Mouse (Mus musculus) ZHBTc4 (cell line): ENCODE measurements around the gene Pafah1b1.
A peak's percentile ranks its signal among the peaks of the same experiment; 100 is the strongest.

Experiments
- DNase-seq: peaks from one replicate; pipeline ENCODE4 v3.0.0-alpha.2; 2011; ENCODE audit warnings: low read depth, low spot score

The Pafah1b1 gene

GRCm38 (mm10) chr11:74724235-74724791 lies at the start of gene Pafah1b1:
Gene Pafah1b1, minus strand, starts transcription at chr11:74724670.
- DNase-seq = peak; percentile 96

- DNase-seq = no peak
Measured at GRCm38 (mm10) chr11:74772386-74772785, 47.9 kb upstream of the Pafah1b1 start.

- no peak for DNase-seq
Measured at GRCm38 (mm10) chr11:74771650-74772049, 47.2 kb upstream of the Pafah1b1 start.

DNA sequence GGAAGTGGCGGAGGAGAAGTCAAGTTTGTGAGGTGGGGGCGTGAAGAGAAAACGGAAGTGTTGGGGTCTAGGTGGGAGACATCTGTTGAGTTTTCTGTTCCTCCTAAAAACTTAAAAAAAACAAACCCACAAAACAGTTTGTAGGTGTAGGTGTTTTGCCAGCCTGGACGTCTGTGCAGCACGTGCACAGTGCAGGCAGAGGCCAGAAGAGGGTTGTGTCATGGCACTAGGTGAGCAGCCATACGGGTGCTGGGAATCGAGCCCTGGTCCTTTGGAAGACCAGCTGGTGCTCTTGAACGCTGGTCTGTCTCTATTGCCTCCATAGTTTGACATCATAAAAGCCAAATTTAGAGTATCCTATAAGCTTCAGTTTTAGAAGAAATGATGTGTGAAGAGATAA lies 46.8 kb upstream of the Pafah1b1 start:
- peak; percentile 44 for DNase-seq

DNA sequence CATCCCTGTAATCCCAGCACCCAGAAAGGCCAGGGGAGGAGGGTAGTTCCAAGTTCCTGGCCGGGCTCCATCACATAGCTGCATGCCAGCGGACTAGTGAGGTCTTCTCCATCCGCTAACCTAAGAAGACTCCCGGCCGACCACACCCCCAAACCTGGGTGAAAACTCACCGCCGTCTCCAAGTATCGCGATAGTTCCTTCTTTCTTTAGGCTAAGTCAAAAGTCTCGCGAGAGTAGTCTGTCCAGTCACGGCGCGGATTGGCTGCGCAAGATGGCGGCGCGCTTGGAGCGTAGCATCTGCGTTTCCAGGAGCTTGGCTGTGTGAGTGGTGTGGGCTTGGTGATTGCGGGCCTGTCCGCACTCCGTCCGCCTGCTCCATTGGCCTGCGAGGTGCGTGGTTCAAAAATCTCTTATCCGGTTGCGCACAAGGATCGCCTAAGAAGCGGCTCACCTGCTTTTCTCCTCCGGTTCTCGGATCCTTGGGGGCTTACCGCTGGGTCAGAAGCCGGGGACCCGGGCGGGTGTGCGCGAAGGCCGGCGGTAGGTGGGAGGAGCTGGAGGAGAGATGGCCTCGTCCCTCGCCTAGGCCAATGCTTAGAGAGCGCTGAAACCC lies 46.2 kb upstream of the Pafah1b1 start, which contains the start of gene Mettl16:
TSS of gene Mettl16 (plus strand) at position 236 of the 613 bp plus-strand sequence.
- DNase-seq = peak; percentile 98

DNA sequence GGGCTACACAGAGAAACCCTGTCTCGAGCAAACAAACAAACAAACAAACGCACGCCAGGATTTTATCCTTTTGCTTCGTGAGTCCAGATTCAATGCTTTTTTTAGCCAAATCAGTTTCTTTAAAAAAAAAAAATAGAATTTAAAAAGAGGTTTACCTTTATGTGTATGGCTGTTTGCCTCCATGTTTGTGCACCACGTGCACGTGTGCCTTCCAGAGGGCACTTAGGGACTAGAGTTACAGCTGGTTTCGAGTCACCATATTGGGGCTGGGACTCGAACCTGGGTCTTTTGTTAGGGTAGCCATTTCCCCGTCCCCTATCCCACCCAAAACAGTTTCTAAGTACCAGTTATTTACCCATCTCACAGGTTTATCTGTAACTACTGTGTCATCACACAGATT lies 45.6 kb upstream of the Pafah1b1 start:
- DNase-seq = peak; percentile 28

DNA sequence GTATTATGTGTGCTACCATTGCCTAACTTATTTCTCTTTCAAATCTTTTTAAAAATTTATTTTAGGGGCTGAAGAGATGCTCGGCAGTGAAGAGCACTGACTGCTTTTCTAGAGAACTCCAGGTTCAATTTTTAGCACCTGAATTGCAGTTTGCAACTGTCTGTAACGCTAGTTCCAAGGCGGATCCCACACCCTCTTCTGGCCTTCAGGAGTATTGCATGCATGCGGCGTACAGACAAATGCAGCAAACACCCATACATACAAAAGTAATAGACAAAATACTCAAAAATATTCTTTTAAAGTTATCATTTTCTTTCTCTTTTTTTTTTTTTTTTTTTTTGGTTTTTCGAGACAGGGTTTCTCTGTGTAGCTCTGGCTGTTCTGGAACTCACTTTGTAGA lies 43.6 kb upstream of the Pafah1b1 start:
- peak; percentile 81 for DNase-seq

- DNase-seq = peak; percentile 77
Measured at GRCm38 (mm10) chr11:74767469-74767868, 43.0 kb upstream of the Pafah1b1 start.

DNA sequence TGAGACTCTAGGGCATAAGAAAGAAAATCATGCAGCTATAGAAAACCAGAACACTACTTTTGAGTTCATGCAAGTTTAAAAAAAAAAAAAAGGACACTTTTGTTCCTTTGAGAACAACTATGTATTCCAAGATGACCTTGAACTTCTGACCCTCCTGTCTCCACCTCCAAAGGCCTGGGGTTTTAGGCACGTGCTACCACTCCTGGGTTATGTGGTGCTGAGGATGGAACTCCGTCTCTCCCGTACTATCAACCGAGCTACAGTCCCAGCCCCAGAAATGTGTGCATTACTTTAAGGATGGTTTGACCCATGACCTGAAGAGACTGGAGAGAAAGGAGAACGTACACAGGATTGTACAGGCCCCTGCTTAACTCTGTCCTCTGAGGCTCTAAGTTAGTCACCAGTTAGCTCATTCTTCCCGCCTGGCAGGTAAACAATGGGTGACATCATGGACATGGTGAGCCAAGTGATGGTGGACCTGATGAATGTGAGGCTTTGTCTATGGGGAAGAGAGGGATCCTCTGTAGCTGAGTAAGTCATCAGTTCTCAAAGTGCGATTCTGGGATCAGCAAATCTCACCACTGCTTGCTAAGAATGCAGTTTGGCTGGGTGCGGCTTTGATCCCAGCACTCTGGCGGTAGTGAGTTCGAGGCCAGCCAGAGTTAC lies 39.6 kb upstream of the Pafah1b1 start:
- DNase-seq = peak; percentile 48

DNA sequence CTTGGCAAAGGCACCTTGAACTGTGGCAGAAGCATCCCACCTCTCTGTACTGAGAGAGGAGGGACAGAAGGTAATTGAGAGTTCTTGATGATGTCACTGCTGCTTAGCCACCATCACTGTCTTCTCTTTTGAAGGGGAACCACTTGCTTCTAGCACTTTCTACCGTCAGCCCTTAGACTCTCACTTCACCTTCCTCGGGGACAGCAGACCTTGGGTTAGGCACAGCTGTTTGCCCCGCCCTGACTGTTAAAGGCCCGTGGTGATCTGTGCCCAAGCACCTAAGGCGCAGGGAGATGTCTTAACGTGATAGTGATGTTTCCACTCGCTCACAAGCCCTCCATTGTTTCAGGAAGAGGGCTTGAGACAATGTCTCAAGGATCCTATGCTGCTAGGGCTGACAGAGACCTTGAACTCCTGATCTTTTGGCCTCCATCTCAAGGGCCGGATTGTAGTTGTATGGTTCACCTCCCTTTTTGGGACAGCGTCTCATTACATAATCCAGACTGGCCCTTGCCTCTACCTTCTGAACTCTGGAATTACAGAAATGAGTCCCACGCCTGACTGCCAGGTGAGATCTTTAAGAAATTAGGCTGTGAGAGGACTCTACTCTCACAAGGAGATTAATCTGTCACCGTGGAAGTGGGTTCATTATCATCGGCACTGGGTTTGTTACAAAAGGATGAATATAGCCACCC lies 36.7 kb upstream of the Pafah1b1 start:
- DNase-seq = peak; percentile 63

DNA sequence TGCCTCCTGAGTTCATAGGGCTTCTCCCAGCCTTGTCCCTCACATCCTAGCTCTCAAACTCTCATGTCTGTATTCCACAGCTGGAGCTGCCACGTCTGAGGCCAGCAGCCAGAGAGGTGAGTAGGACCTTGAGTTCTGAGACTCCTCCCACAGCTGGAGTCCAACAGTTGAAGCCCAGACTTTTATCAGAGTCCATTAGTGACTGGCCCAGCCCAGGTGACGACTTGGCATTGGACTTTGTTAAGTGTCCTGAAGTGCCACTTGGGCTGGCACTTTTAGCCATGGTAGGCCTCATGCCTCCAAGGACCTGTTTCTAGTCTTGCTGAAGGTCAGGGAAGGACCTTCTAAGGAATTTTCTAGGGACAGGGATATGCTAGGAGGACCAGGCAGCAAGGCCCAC lies 32.2 kb upstream of the Pafah1b1 start:
- no peak for DNase-seq

- DNase-seq = no peak
Measured at GRCm38 (mm10) chr11:74751352-74752066, 27.0 kb upstream of the Pafah1b1 start.

DNA sequence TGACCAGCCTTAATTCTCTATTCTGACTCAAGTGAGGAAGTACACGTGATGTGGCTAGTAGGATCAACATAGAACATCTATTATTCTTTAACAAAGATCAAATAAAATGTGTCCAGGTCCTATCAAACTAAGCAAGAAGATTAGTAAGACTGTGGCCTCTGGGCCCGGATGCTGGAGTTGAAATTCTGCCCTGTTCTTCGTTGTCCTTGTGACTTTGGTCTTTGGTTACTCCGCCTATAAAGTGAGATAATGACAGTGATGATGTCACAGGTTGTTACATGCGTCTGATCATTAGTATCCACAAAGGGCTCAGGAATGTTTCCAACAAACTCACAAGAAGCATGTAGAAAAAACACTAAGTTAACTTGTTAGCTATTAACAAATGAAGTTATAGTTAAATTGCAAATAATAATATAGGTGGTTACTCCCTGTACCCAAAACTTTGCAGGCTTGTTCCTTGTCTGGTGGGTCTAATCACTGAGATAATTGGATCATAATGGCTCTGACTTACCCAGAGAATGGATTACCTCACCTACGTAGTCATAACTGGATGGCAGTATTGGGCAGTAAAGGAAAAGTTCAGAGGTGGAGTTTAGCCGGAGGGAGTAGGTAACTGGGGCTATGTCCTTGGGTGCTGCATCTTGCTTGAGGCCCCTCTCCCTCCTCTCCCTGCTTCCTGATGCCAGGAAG lies 26.3 kb upstream of the Pafah1b1 start:
- no peak for DNase-seq

- DNase-seq = peak; percentile 30
Measured at GRCm38 (mm10) chr11:74749241-74749640, 24.8 kb upstream of the Pafah1b1 start.

DNA sequence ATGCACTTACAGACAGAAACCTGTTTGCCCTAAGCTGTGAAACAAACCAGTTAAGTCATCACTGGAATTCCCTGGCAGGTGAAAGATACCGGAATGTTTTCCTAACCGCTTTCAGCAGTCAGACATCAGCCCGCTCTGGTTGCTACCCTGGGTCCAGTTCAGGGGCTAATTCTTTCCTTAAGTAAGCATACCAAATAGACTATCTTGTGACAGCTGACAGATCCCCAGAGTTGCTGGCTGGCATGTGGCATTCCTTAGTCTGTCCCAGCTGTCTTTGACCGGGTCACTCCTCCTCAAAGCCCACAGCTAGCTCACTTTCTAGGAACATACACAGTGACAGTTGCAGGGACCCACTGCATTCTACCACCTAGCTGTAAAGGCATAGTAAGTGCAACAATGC lies 23.6 kb upstream of the Pafah1b1 start:
- no peak for DNase-seq

GRCm38 (mm10) chr11:74737861-74738260 lies 13.4 kb upstream of the Pafah1b1 start:
- no peak for DNase-seq

DNA sequence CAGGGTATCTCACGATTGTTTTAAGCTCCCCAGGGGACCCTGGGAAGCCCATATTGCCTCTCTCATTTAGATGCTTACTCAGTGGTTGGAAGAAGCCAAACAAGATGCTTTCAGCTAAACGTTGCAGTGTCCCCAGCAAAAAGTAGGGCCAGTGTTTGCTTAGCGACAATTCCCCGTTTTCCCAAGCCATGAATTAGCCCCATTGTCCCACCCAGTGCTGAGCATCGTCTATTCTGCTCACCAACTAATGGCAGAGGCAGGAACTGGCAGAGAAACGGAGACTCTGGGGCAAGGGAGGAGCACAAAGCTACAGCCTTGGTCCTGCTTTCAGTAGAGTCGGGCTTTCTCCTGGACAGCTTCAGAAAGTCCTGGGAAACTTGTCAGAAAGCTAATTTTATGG lies 10.4 kb upstream of the Pafah1b1 start:
- no peak for DNase-seq

GRCm38 (mm10) chr11:74725181-74725580 lies 711 bp upstream of the Pafah1b1 start:
- DNase-seq = no peak

GRCm38 (mm10) chr11:74723357-74724234 lies 874 bp downstream of the Pafah1b1 start:
- DNase-seq = peak; percentile 96

DNA sequence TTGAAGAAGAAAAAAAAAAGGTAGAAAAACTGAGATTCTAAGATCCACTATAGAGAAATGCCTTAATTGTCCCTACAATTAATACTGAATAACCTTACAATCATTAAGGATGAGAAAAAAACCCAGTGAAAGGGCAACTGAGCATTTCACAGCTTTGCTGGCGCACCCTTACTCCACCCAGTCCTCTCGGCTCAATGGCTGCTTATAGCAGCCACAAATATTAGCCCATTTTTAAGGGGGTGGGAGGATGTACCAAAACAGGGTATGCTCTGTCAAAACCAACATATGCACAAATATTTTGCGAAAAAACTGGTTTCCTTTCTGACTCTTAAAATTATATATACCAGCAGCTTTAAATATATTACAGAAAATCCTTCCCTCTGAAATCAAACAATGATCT lies 2.5 kb downstream of the Pafah1b1 start:
- DNase-seq = no peak
